Mouse (Mus musculus): ENCODE results near the gene Ccdc130. TPM values are rescaled to one million over a fixed set of nuclear protein-coding genes. Genes with fewer than 3 reads are reported as not detected.

Gene Ccdc130
- total RNA-seq (2023; ENCODE audit: inconsistent age), result 18.9 to 30.9 TPM (median 25.3 TPM) in 4 replicates

GRCm38 (mm10) chr8:84269950-84270773 is at the start of gene Ccdc130:
Gene Ccdc130 (minus strand): TSS chr8:84270380.

GRCm38 (mm10) chr8:84256822-84257610 is 13.2 kb downstream of the Ccdc130 start, which contains the start of gene Mri1:
Gene Mri1 (minus strand): TSS chr8:84257326.

GRCm38 (mm10) chr8:84249257-84250170 is 20.7 kb downstream of the Ccdc130 start, which contains the start of gene D8Ertd738e:
Gene D8Ertd738e (minus strand): TSS chr8:84249719.

GRCm38 (mm10) chr8:84236998-84237473 is 33.1 kb downstream of the Ccdc130 start, which contains the start of gene Zswim4:
Gene Zswim4 (minus strand): TSS chr8:84237055.

Other genes starting within 250 kb of the Ccdc130 start
- gene Palm3, start 248.9 kb downstream of the Ccdc130 start, total RNA-seq (2023; ENCODE audit: inconsistent age), result 0.21 TPM in 1 of 4 replicates, not detected in the others
- 90.8 to 101 TPM (median 92.9 TPM) in 4 replicates for gene Il27ra, start 227.8 kb downstream of the Ccdc130 start, total RNA-seq (2023; ENCODE audit: inconsistent age)
- not detected in 4 replicates for gene Rln3, start 225.4 kb downstream of the Ccdc130 start, total RNA-seq (2023; ENCODE audit: inconsistent age)
- 6.1 to 8.0 TPM (median 6.4 TPM) in 4 replicates for gene Gm10643, start 205.2 kb downstream of the Ccdc130 start, total RNA-seq (2023; ENCODE audit: inconsistent age)
- 86.3 to 95.7 TPM (median 91.8 TPM) in 4 replicates for gene Rfx1, start 203.5 kb downstream of the Ccdc130 start, total RNA-seq (2023; ENCODE audit: inconsistent age)
- gene Dcaf15, start 165.6 kb downstream of the Ccdc130 start, total RNA-seq (2023; ENCODE audit: inconsistent age), result 48.9 to 55.8 TPM (median 52.6 TPM) in 4 replicates
- not detected in 4 replicates for gene Podnl1, start 144.4 kb downstream of the Ccdc130 start, total RNA-seq (2023; ENCODE audit: inconsistent age)
- 33.0 to 37.2 TPM (median 35.2 TPM) in 4 replicates for gene Cc2d1a, start 122.4 kb downstream of the Ccdc130 start, total RNA-seq (2023; ENCODE audit: inconsistent age)
- gene 4930432K21Rik, start 122.4 kb downstream of the Ccdc130 start, total RNA-seq (2023; ENCODE audit: inconsistent age), result 0.63 to 3.4 TPM (median 1.6 TPM) in 4 replicates
- gene Nanos3, start 85.2 kb downstream of the Ccdc130 start, total RNA-seq (2023; ENCODE audit: inconsistent age), result not detected in 4 replicates
- gene Zswim4, start 33.3 kb downstream of the Ccdc130 start, total RNA-seq (2023; ENCODE audit: inconsistent age), result 25.3 to 28.1 TPM (median 26.9 TPM) in 4 replicates
- 191 to 228 TPM (median 213 TPM) in 4 replicates for gene D8Ertd738e, start 20.7 kb downstream of the Ccdc130 start, total RNA-seq (2023; ENCODE audit: inconsistent age)
- gene Mri1, start 13.1 kb downstream of the Ccdc130 start, total RNA-seq (2023; ENCODE audit: inconsistent age), result 34.8 to 36.2 TPM (median 35.5 TPM) in 4 replicates
- 0.97 to 6.5 TPM (median 2.8 TPM) in 4 replicates for gene Cacna1a, start 118.1 kb upstream of the Ccdc130 start, total RNA-seq (2023; ENCODE audit: inconsistent age)

Data from B cell, adult (primary cell).